Mouse (Mus musculus) spleen, adult 2 months (tissue): ENCODE data around the gene Rmdn2. TPM values are rescaled to one million over a fixed set of nuclear protein-coding genes. Genes with fewer than 3 reads are reported as not detected.
A peak's percentile ranks its signal among the peaks of the same experiment; 100 is the strongest.

Source experiments
- DNase-seq, 2 experiments: peaks; one replicate each; pipeline versions ENCODE4 v3.0.0 to v3.0.0-alpha.2; 2012 to 2021; ENCODE audit warnings: low spot score in 2 of 2, low read depth in 1 of 2
- H3K27ac ChIP-seq: fragments of 200-500 bp; 2 replicates; pipeline ENCODE4 v1.5.1; 2012; ENCODE audit warnings: low read length, inconsistent platforms; ENCODE audit not compliant: insufficient read depth
- H3K27me3 ChIP-seq: fragments of 200-500 bp; 2 replicates; pipeline ENCODE4 v1.6.1; 2012; ENCODE audit warnings: mild to moderate bottlenecking, moderate library complexity, low read length, inconsistent platforms; ENCODE audit not compliant: control insufficient read depth, insufficient read depth
- H3K36me3 ChIP-seq: fragments of 200-500 bp; 2 replicates; pipeline ENCODE4 v1.6.1; 2012; ENCODE audit warnings: mild to moderate bottlenecking, low read length, inconsistent platforms; ENCODE audit not compliant: control insufficient read depth, insufficient read depth
- H3K4me1 ChIP-seq: fragments of 200-500 bp; 2 replicates; pipeline ENCODE4 v1.6.1; 2011; ENCODE audit warnings: inconsistent platforms; ENCODE audit not compliant: control insufficient read depth, insufficient read depth, insufficient read length
- H3K4me3 ChIP-seq: fragments of 200-500 bp; 2 replicates; pipeline ENCODE4 v1.5.1; 2011; ENCODE audit warnings: mild to moderate bottlenecking, inconsistent platforms; ENCODE audit not compliant: insufficient read depth, insufficient read length; ENCODE audit errors: extremely low read depth
- CTCF ChIP-seq: fragments of 200-500 bp; IDR thresholded peaks from 2 replicates; pipeline ENCODE4 v1.5.1; 2011; ENCODE audit warnings: mild to moderate bottlenecking, inconsistent platforms; ENCODE audit not compliant: insufficient read depth, insufficient read length, insufficient replicate concordance; ENCODE audit errors: extremely low read depth
- POLR2A ChIP-seq: fragments of 200-500 bp; IDR thresholded peaks from 2 replicates; pipeline ENCODE4 v1.6.1; 2011; ENCODE audit warnings: low read depth, low read length, inconsistent platforms
- WGBS: fragments of 180-500 bp; shearing (Covaris S2); methylation state at CpG from one replicate; pipeline ENCODE4 v1.1.7; 2018; 5-methylcytosine and 5-hydroxymethylcytosine counted together
- polyA plus RNA-seq: library from polyadenylated mRNA; depleted of rRNA; stranded (reverse); fragments of >200 nt; gene quantifications from 2 replicates; pipeline ENCODE4 v1.2.3, GENCODE M21; 2012

Gene Rmdn2
- polyA plus RNA-seq, 1 experiment, result 0.39 TPM

DNA sequence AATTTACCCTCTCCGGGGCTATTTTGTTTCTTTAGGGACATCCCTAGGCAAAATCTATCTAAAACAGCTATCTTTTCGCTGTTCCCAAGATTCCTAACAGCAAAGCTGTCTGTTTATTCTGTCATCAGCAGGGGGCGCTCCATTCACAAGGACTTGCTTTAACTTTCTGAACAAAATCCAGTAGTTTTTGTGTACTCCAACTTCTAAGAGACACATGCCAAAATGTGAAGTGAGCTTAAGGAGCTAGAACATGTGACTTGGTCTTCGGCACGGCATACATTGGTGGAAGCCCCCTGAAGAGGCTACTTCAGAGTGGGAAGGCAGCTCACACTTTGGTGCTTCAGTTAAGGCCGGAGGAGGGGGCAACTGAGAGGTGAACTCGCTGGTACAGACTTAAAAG, 49.7 kb downstream of the Rmdn2 start:
- Histone ChIP-seq H3K4me3 (no peak overlapping the region), H3K27me3 (no peaks in the 10 kb centered on the region), H3K4me1 (no peaks in the 10 kb centered on the region), H3K36me3 (no peaks in the 10 kb centered on the region), H3K27ac (no peak overlapping the region)
- DNase-seq, result peak; percentile 23 to 38
- TF ChIP-seq CTCF (peak; percentile 15; the same call in 1 of the 2 replicates), POLR2A (no peak)
- 51% methylated on average over 7 of the region's 7 CpGs for WGBS

DNA sequence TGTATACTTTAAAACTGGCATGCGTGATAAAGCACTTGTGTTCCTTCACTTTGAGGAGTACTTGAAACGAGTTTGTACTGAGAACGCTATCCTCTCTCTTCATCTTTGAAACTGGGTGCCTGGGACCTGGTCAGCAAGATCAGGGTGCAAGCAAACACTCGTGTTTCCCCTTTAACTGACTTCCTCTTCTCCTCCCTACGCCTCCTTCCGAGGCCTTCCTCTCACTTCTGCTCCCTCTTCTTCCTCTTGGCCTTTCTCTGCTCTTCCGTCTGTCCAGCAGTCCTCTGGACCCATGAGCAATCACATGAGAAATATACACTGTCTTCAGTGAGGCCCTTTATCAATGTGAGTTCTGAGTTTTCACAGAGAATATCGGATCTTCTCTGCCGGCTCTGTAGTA, 50.2 kb downstream of the Rmdn2 start:
- H3K4me3 ChIP-seq, result no peak overlapping the region
- TF ChIP-seq POLR2A (no peak), CTCF (no peak)
- 63% methylated on average over 9 of the region's 9 CpGs for WGBS
- no peak for DNase-seq
- no peaks in the 10 kb centered on the region for H3K4me1 ChIP-seq
- H3K36me3 ChIP-seq, result no peaks in the 10 kb centered on the region
- H3K27me3 ChIP-seq, result no peaks in the 10 kb centered on the region
- H3K27ac ChIP-seq, result no peak overlapping the region

GRCm38 (mm10) chr17:79663393-79664105, 51.9 kb downstream of the Rmdn2 start:
- no peak overlapping the region for H3K4me3 ChIP-seq
- no peak overlapping the region for H3K27ac ChIP-seq
- no peaks in the 10 kb centered on the region for H3K27me3 ChIP-seq
- 40% methylated on average over 3 of the region's 3 CpGs for WGBS
- DNase-seq, result no peak
- TF ChIP-seq CTCF, result no peak
- TF ChIP-seq POLR2A, result no peak
- H3K36me3 ChIP-seq, result no peaks in the 10 kb centered on the region
- no peaks in the 10 kb centered on the region for H3K4me1 ChIP-seq

DNA sequence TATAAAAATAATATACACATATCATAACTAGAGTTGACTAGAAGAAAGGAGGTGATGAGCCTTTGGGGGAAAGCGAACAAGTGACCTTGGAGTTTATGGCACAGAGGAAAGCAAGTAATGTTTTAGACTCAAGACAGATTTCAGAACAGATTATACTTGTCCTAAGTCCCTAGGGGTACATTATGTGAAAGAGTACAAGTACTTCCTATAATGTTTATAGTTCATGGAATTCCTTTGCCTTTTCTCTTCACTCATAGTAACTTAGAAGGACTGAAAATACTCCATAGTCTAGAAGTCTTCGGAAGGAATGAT, 52.4 kb downstream of the Rmdn2 start:
- Histone ChIP-seq H3K36me3 (no peaks in the 10 kb centered on the region), H3K4me1 (no peaks in the 10 kb centered on the region), H3K27me3 (no peaks in the 10 kb centered on the region), H3K27ac (no peak overlapping the region), H3K4me3 (no peak overlapping the region)
- no peak for DNase-seq
- TF ChIP-seq POLR2A (no peak), CTCF (no peak)
- WGBS, result 94% methylated on average over 2 of the region's 2 CpGs

DNA sequence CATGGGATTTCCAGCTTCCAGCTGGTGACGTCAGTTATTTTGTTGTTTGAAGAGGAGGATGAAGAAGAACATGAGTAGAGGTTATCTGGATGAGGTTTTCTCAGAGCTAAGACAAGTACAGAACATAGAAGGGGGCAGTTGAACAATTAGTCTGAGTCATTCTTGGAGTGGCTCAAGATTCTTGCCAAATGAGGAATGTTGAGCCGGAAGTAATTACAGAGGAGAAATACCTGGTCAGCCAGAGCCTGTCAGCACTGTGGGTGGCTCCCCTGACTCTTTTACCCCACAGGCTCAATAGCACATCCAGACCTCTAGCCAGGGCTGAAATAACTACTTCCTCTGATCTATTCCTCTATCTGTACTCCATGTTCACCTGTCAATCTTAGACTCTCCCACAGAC, 59.2 kb downstream of the Rmdn2 start:
- no peak for DNase-seq
- Histone ChIP-seq H3K4me3 (no peak overlapping the region), H3K27ac (no peak overlapping the region), H3K27me3 (no peaks in the 10 kb centered on the region), H3K36me3 (no peaks in the 10 kb centered on the region), H3K4me1 (no peaks in the 10 kb centered on the region)
- no peak for TF ChIP-seq POLR2A
- no peak for TF ChIP-seq CTCF
- 84% methylated on average over 2 of the region's 2 CpGs for WGBS

- Histone ChIP-seq H3K36me3 (no peaks in the 10 kb centered on the region), H3K27ac (no peak overlapping the region), H3K4me1 (no peaks in the 10 kb centered on the region), H3K27me3 (no peaks in the 10 kb centered on the region), H3K4me3 (no peak overlapping the region)
- no peak for DNase-seq
- TF ChIP-seq POLR2A (no peak), CTCF (no peak)
- WGBS, result 79% methylated on average over 4 of the region's 4 CpGs
Observed at GRCm38 (mm10) chr17:79695106-79695505, 83.4 kb downstream of the Rmdn2 start.

- WGBS, result 88% methylated on average over 6 of the region's 6 CpGs
- DNase-seq, result no peak
Observed at GRCm38 (mm10) chr17:79695541-79695940, 83.9 kb downstream of the Rmdn2 start.

More at GRCm38 (mm10) chr17:79695541-79695940, 83.9 kb downstream of the Rmdn2 start:
- Histone ChIP-seq H3K36me3 (no peaks in the 10 kb centered on the region), H3K27ac (no peak overlapping the region), H3K4me3 (no peak overlapping the region), H3K27me3 (no peaks in the 10 kb centered on the region), H3K4me1 (no peaks in the 10 kb centered on the region)
- TF ChIP-seq POLR2A (no peak), CTCF (no peak)
